Mouse (Mus musculus) CD4-positive naive resting alpha-beta T cell, adult 57 days (primary cell): ENCODE results near the gene Kmt5a. TPM values are rescaled to one million over a fixed set of nuclear protein-coding genes. Genes with fewer than 3 reads are reported as not detected.

Source experiments
- total RNA-seq: library from RNA; stranded (reverse); gene quantifications from one replicate; pipeline ENCODE4 v1.2.4, GENCODE M21; 2023

Kmt5a gene
- 44.6 TPM for total RNA-seq

GRCm38 (mm10) chr5:124439447-124440093 is at the start of gene Kmt5a:
Gene Kmt5a (plus strand): TSS chr5:124439930.

GRCm38 (mm10) chr5:124425412-124426259 is 14.1 kb upstream of the Kmt5a start, which contains the start of gene Sbno1:
Gene Sbno1 (minus strand): TSS chr5:124426001.

GRCm38 (mm10) chr5:124482966-124483654 is 43.4 kb downstream of the Kmt5a start, which contains the start of gene Snrnp35:
Gene Snrnp35 (plus strand): TSS chr5:124483134.

Other genes starting within 250 kb of the Kmt5a start
- 108 TPM for gene Pitpnm2, start 190.2 kb upstream of the Kmt5a start, total RNA-seq
- 51.5 TPM for gene Mphosph9, start 112.0 kb upstream of the Kmt5a start, total RNA-seq
- gene 2810006K23Rik, start 111.8 kb upstream of the Kmt5a start, total RNA-seq: 3.5 TPM
- 79.5 TPM for gene Cdk2ap1, start 76.8 kb upstream of the Kmt5a start, total RNA-seq
- gene Sbno1, start 13.9 kb upstream of the Kmt5a start, total RNA-seq: 152 TPM
- gene Rilpl2, start 38.4 kb downstream of the Kmt5a start, total RNA-seq: 27.5 TPM
- 13.7 TPM for gene Snrnp35, start 43.2 kb downstream of the Kmt5a start, total RNA-seq
- 2.9 TPM for gene Rilpl1, start 91.5 kb downstream of the Kmt5a start, total RNA-seq
- 129 TPM for gene Tmed2, start 100.8 kb downstream of the Kmt5a start, total RNA-seq
- gene Ddx55, start 112.9 kb downstream of the Kmt5a start, total RNA-seq: 37.9 TPM
- 26.2 TPM for gene Eif2b1, start 139.2 kb downstream of the Kmt5a start, total RNA-seq
- 24.1 TPM for gene Gtf2h3, start 139.2 kb downstream of the Kmt5a start, total RNA-seq
- gene Atp6v0a2, start 188.6 kb downstream of the Kmt5a start, total RNA-seq: 64.8 TPM